Mouse (Mus musculus): ENCODE results near the gene Syp.

The Syp gene

DNA sequence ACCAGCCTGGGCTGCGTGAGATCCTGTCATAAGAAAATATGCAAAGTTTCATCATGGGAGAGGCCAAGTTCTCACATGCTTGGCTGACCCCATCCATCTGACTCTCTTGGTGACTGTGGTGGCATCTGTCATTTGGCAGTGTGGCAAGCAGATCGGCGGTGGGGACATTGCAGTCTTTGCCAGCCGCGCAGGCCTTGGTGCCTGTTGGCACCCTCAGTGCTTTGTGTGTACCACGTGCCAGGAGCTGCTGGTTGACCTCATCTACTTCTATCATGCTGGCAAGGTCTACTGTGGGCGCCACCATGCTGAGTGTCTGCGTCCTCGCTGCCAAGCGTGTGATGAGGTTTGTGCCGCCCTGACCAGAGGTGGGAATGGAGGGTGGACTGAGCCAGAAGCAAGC lies 26.5 kb downstream of the Syp start:
- DNase-seq: peak; percentile 91

GRCm38 (mm10) chrX:7665739-7666502 lies 27.6 kb downstream of the Syp start:
- DNase-seq: no peak

DNA sequence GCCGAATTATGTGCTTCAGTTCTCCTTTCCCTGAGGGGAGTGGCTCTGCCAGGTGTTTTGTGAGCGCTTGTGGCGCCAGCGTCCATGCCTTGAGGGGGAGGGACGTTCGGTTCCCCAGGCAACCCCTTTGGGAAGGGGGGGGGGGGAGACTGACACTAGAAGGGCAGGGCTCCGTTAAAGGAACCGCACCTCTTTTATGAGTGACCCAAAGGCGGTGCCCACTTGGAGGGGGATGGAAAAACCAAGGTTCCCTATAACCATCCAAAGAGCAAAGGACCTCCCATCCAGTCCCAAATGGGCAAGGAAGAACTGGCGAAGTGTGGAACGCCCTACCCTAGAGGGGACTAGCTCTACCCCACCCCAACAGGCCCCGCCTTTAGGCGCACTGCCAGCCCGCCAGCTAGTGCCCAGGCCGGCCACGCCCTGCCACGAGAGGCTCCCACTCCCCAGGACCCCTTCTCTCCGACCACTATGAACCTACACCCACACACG lies 32.2 kb downstream of the Syp start:
- DNase-seq: peak; percentile 62

- DNase-seq: no peak
These were observed 32.8 kb downstream of the Syp start, which contains the start of gene Plp2 for GRCm38 (mm10) chrX:7670921-7671623. TSS of gene Plp2 (minus strand) at chrX:7671390.

- no peak for DNase-seq
These were observed 34.5 kb downstream of the Syp start for GRCm38 (mm10) chrX:7672739-7673138.

GRCm38 (mm10) chrX:7673578-7674281 lies 35.5 kb downstream of the Syp start:
- DNase-seq: no peak

- no peak for DNase-seq
These were observed 36.2 kb downstream of the Syp start for GRCm38 (mm10) chrX:7674284-7675000.

DNA sequence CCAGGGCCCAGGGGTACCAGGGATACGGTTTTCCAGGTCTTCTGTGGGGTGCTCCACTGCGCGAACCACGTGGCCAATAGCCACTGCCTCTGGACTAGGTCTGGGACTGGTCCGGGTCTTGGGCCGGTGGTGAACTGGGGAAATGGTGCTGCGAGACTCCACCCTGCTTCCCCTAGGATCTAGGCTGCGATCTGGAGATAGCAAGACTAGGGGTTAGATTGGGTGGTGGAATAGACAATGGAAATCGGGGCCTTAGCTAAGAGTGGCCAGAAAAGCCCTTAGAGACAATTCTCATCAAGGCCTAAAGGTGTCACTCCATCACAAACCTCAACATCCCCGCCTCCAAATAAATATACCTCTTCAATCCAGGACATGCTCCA lies 36.7 kb downstream of the Syp start:
- DNase-seq: no peak

- no peak for DNase-seq
These were observed 40.7 kb downstream of the Syp start for GRCm38 (mm10) chrX:7678986-7679385.

DNA sequence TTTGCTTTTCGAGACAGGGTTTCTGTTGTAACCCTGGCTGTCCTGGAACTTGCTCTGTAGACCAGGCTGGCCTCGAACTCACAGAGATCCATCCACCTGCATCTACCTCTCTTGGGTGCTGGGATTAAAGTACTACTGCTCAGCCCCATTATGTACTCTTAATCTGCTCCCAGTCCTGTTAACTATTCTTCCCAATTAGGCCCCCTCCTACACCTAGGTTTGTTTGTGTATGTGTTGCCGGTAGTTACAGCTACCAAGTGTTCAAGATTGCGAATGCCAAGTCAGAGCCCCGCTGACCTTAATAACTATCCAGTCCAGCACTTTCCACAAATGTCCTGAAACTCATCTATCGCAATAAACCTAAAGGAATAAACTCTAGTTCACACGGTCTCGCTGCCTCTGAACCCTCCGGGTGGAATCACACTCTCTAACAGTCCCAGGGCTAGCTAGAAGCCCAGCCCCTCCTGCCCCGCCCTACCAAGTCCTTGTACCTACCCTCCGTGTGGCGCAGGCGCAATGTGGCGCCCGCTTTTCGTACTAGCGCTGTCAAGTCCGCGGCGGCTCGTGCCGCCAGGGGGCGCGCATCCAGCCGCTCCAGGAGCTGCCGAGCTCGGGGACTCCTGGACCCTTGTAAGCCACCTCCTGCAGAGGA lies 41.3 kb downstream of the Syp start:
- DNase-seq: peak; percentile 91

DNA sequence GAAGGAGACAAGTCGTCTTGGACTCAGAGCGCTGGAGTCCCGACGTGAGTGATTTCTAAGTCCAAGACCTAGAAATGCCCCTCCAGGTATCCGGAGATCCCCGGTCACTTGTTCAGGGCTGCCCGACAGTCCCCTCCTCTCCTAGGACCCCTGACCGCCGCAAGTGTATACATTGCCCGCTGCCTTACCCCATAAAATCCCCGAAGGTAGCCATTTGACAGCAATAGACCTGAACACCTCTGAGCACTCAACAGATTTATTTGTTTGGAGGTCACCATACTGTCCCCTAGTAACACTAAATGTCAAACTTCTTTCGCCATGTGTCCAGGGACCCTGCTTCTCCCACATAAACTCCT lies 41.8 kb downstream of the Syp start:
- no peak for DNase-seq

- DNase-seq: peak; percentile 70
These were observed 42.6 kb downstream of the Syp start, which contains the start of gene Magix for GRCm38 (mm10) chrX:7680864-7681263. TSS of gene Magix (minus strand) at chrX:7681251.

- peak; percentile 61 for DNase-seq
These were observed 50.0 kb downstream of the Syp start for GRCm38 (mm10) chrX:7688321-7688720.

DNA sequence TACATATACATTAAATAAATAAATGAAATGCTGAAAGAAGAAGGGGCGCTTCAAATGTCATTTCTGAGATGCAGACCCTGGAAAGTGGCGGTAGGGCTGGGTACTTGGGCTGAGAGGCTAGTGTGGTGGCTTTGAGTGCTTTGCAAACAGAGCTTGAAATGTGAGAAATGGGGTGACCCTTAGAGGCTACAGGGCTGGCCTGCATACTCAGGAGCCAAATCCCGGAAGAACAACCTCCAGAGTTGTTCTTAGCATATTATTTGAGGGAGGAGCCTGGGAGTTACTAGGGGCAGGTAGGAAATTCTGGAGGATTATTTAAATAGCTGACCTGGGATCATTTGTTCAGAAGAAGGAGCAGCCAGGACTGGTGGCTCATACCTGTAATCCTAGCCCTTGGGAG lies 52.2 kb downstream of the Syp start:
- DNase-seq: no peak

- peak; percentile 36 for DNase-seq
These were observed 54.6 kb downstream of the Syp start for GRCm38 (mm10) chrX:7692862-7693261.

- DNase-seq: no peak
These were observed 58.2 kb downstream of the Syp start for GRCm38 (mm10) chrX:7696520-7696919.

DNA sequence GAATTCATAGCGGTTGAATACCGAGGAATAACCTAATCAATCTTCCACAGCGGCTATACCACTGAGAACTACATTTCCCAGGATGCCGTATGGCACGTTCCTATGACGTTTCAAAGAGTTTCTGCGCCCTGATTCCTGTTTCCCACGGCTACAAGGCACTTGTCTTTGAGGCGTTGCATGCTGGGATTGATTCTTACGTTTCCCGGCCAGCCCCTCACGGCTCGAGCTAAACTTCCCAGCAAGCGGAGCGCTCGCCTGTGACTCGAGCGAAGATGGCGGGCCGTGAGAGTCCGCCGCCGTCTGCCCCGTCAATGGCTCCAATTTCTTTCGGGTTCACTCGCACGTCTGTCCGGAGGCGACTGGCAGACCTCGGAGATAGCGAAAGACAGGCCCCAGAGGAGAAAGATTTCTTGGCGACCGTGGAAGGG lies 58.7 kb downstream of the Syp start, which contains the start of gene Gpkow:
Gene Gpkow (plus strand): TSS at position 178 of the 428 bp plus-strand sequence.
- peak; percentile 90 for DNase-seq
